Mouse (Mus musculus) urinary bladder, postnatal 36 days (tissue): Measurements from ENCODE around the gene Crebzf.

Source experiments
- DNase-seq, 2 experiments: peaks; one replicate each; pipeline ENCODE4 v3.0.0; 2022; ENCODE audit warnings: low spot score in 2 of 2, mixed read lengths in 1 of 2

Crebzf gene

GRCm38 (mm10) chr7:90476313-90477245 lies 34.0 kb downstream of the Crebzf start, which contains the start of gene Dlg2:
Dlg2 (plus strand) TSS chr7:90476672.
- DNase-seq = peak in 1 of 2 experiments; percentile 20

DNA sequence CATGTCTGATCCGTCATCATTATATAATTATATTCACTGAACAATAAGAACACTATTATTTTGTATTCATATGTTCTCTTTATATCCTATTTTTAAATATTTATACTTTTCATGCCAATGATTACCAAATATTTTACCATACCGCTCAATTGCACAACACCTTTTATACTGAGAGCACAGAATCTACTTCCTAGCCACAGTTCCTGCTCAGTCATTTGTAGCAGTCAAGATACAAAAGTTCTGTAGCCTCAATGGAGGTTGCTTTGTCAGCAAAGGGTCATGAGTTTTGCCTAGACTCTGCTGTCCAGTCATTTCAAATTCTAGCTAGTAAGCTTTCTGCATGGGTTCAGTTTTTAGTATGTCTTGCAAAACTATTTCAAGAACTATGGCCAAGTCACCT lies 40.1 kb downstream of the Crebzf start:
- DNase-seq = no peak
